Mouse (Mus musculus) kidney, embryonic 15.5 days (tissue): Measurements from ENCODE around the gene Palm3. TPM values are rescaled to one million over a fixed set of nuclear protein-coding genes. Genes with fewer than 3 reads are reported as not detected.

Experiments
- ATAC-seq: fragments of 200-750 bp; cut with Nextera tagmentation; replicated peaks from 2 replicates; pipeline ENCODE4 v1.8.0; 2017; ENCODE audit warnings: moderate TSS enrichment; ENCODE audit not compliant: low FRiP score
- H3K27ac ChIP-seq: fragments of 300-500 bp; sonication (generic); 2 replicates; pipeline ENCODE4 v1.5.1; 2015; ENCODE audit warnings: mild to moderate bottlenecking, inconsistent platforms
- H3K27me3 ChIP-seq: fragments of 300-500 bp; sonication (generic); 2 replicates; pipeline ENCODE4 v1.6.1; 2015; ENCODE audit warnings: inconsistent platforms
- H3K36me3 ChIP-seq: fragments of 300-500 bp; sonication (generic); 2 replicates; pipeline ENCODE4 v1.6.1; 2015; ENCODE audit warnings: inconsistent platforms
- H3K4me1 ChIP-seq: fragments of 300-500 bp; sonication (generic); 2 replicates; pipeline ENCODE4 v1.6.1; 2015; ENCODE audit warnings: inconsistent platforms
- H3K4me2 ChIP-seq: fragments of 300-500 bp; sonication (generic); 2 replicates; pipeline ENCODE4 v1.6.1; 2015; ENCODE audit warnings: moderate library complexity, mild to moderate bottlenecking, inconsistent platforms
- H3K4me3 ChIP-seq: fragments of 300-500 bp; sonication (generic); replicated peaks from 2 replicates; pipeline ENCODE4 v1.5.1; 2015; ENCODE audit warnings: mild to moderate bottlenecking, inconsistent platforms
- H3K9ac ChIP-seq: fragments of 300-500 bp; sonication (generic); 2 replicates; pipeline ENCODE4 v1.6.1; 2015; ENCODE audit warnings: mild to moderate bottlenecking, inconsistent platforms
- H3K9me3 ChIP-seq: fragments of 300-500 bp; sonication (generic); replicated peaks from 2 replicates; pipeline ENCODE4 v1.6.1; 2016; ENCODE audit warnings: inconsistent platforms
- WGBS: fragments of 180-500 bp; shearing (Covaris S2); methylation state at CpG from one replicate; pipeline ENCODE4 v1.1.7; 2015; ENCODE audit warnings: mixed read lengths; 5-methylcytosine and 5-hydroxymethylcytosine counted together
- polyA plus RNA-seq: library from polyadenylated mRNA; unstranded; fragments of >200 nt; fragmentation: Nextera tagmentation; extraction: Ambion mirVana; gene quantifications from 2 replicates; pipeline ENCODE4 v1.2.1, GENCODE M21; 2015

Gene Palm3
- polyA plus RNA-seq, 1 experiment from 2014 or later, result 14.8 TPM

GRCm38 (mm10) chr8:84011705-84012498 lies 9.4 kb upstream of the Palm3 start, which contains the start of gene 2210011C24Rik:
Gene 2210011C24Rik (minus strand): TSS chr8:84012171.
- peaks cover 32% of the 10 kb centered on the region for H3K4me1 ChIP-seq
- H3K9ac ChIP-seq, result peak within 1 kb of the TSS; percentile 51
- H3K27ac ChIP-seq, result peak within 1 kb of the TSS; percentile 15; the same call in 1 of the 2 replicates
- under 1% methylated on average over 45 of the region's 45 CpGs for WGBS
- peaks cover 36% of the 10 kb centered on the region for H3K27me3 ChIP-seq
- peak within 1 kb of the TSS; percentile 95 for H3K4me2 ChIP-seq
- peak within 1 kb of the TSS; percentile 54 for H3K4me3 ChIP-seq
- H3K36me3 ChIP-seq, result no peaks in the 10 kb centered on the region
- peak; percentile 44 for ATAC-seq
- H3K9me3 ChIP-seq, result no peaks in the 10 kb centered on the region

GRCm38 (mm10) chr8:84012499-84013165 lies 8.6 kb upstream of the Palm3 start:
- ATAC-seq, result peak; percentile 44; the same call in 1 of the 2 replicates
- H3K4me3 ChIP-seq, result peak overlapping the region; percentile 54
- no peaks in the 10 kb centered on the region for H3K9me3 ChIP-seq
- no peaks in the 10 kb centered on the region for H3K36me3 ChIP-seq
- peaks cover 32% of the 10 kb centered on the region for H3K4me1 ChIP-seq
- H3K9ac ChIP-seq, result peak overlapping the region; percentile 31; the same call in 1 of the 2 replicates
- peak overlapping the region; percentile 95 for H3K4me2 ChIP-seq
- peaks cover 36% of the 10 kb centered on the region for H3K27me3 ChIP-seq
- WGBS, result 6% methylated on average over 35 of the region's 35 CpGs
- peak overlapping the region; percentile 15; the same call in 1 of the 2 replicates for H3K27ac ChIP-seq

GRCm38 (mm10) chr8:84015833-84016232 lies 5.4 kb upstream of the Palm3 start:
- Histone ChIP-seq H3K36me3 (no peaks in the 10 kb centered on the region), H3K9me3 (no peaks in the 10 kb centered on the region), H3K27me3 (peaks cover 33% of the 10 kb centered on the region), H3K9ac (no peak overlapping the region), H3K27ac (no peak overlapping the region), H3K4me2 (no peak overlapping the region), H3K4me1 (peaks cover 32% of the 10 kb centered on the region), H3K4me3 (no peak overlapping the region)
- ATAC-seq, result no peak
- 96% methylated on average over 5 of the region's 5 CpGs for WGBS

GRCm38 (mm10) chr8:84019738-84020137 lies 1.5 kb upstream of the Palm3 start:
- no peak for ATAC-seq
- Histone ChIP-seq H3K27ac (no peak overlapping the region), H3K4me2 (no peak overlapping the region), H3K27me3 (peaks cover 13% of the 10 kb centered on the region; the same call in 1 of the 2 replicates), H3K36me3 (no peaks in the 10 kb centered on the region), H3K9me3 (no peaks in the 10 kb centered on the region), H3K9ac (no peak overlapping the region), H3K4me3 (no peak overlapping the region), H3K4me1 (peaks cover 48% of the 10 kb centered on the region)
- WGBS, result 78% methylated on average over 9 of the region's 9 CpGs

GRCm38 (mm10) chr8:84021569-84021968 lies 298 bp downstream of the Palm3 start:
- H3K9me3 ChIP-seq, result no peaks in the 10 kb centered on the region
- no peaks in the 10 kb centered on the region for H3K36me3 ChIP-seq
- H3K4me1 ChIP-seq, result peaks cover 66% of the 10 kb centered on the region
- 46% methylated on average over 12 of the region's 12 CpGs for whole genome bisulfite sequencing
- H3K9ac ChIP-seq, result peak overlapping the region; percentile 39; the same call in 1 of the 2 replicates
- peak; percentile 24 for ATAC-seq
- peak overlapping the region; percentile 40 for H3K4me3 ChIP-seq
- H3K4me2 ChIP-seq, result peak overlapping the region; percentile 59
- H3K27ac ChIP-seq, result peak overlapping the region; percentile 86
- H3K27me3 ChIP-seq, result peaks cover 17% of the 10 kb centered on the region

GRCm38 (mm10) chr8:84023085-84023484 lies 1.8 kb downstream of the Palm3 start:
- Histone ChIP-seq H3K4me3 (0 out of 2 replicates have a peak overlapping the region, but pooled peaks have one; percentile 40), H3K9ac (no peak overlapping the region), H3K9me3 (no peaks in the 10 kb centered on the region), H3K27me3 (peaks cover 24% of the 10 kb centered on the region), H3K27ac (peak overlapping the region; percentile 86), H3K4me1 (peaks cover 69% of the 10 kb centered on the region), H3K36me3 (no peaks in the 10 kb centered on the region; the same call in 1 of the 2 replicates), H3K4me2 (peak overlapping the region; percentile 59)
- 7% methylated on average over 5 of the region's 5 CpGs for WGBS
- ATAC-seq, result no peak

GRCm38 (mm10) chr8:84023631-84024030 lies 2.4 kb downstream of the Palm3 start:
- ATAC-seq, result 0 out of 2 replicates have a peak, but pooled peaks have one; percentile 24
- Histone ChIP-seq H3K9me3 (no peaks in the 10 kb centered on the region), H3K9ac (no peak overlapping the region), H3K4me1 (peaks cover 69% of the 10 kb centered on the region), H3K36me3 (peaks cover 4% of the 10 kb centered on the region; the same call in 1 of the 2 replicates), H3K4me2 (peak overlapping the region; percentile 59), H3K27ac (peak overlapping the region; percentile 86), H3K27me3 (peaks cover 24% of the 10 kb centered on the region), H3K4me3 (no peak overlapping the region)
- 26% methylated on average over 1 of the region's 1 CpGs for WGBS

GRCm38 (mm10) chr8:84024171-84024570 lies 2.9 kb downstream of the Palm3 start:
- no peak for ATAC-seq
- H3K9me3 ChIP-seq, result no peaks in the 10 kb centered on the region
- no peak overlapping the region for H3K9ac ChIP-seq
- peaks cover 69% of the 10 kb centered on the region for H3K4me1 ChIP-seq
- H3K27me3 ChIP-seq, result peaks cover 24% of the 10 kb centered on the region
- H3K4me3 ChIP-seq, result no peak overlapping the region
- H3K36me3 ChIP-seq, result peaks cover 4% of the 10 kb centered on the region; the same call in 1 of the 2 replicates
- WGBS, result 14% methylated on average over 10 of the region's 10 CpGs
- peak overlapping the region; percentile 86; the same call in 1 of the 2 replicates for H3K27ac ChIP-seq
- peak overlapping the region; percentile 59; the same call in 1 of the 2 replicates for H3K4me2 ChIP-seq

GRCm38 (mm10) chr8:84025863-84026262 lies 4.6 kb downstream of the Palm3 start:
- H3K4me3 ChIP-seq, result peak overlapping the region; percentile 54
- H3K27me3 ChIP-seq, result peaks cover 17% of the 10 kb centered on the region
- WGBS, result 1% methylated on average over 41 of the region's 41 CpGs
- peak overlapping the region; percentile 49 for H3K9ac ChIP-seq
- peaks cover 56% of the 10 kb centered on the region for H3K4me1 ChIP-seq
- H3K27ac ChIP-seq, result no peak overlapping the region
- H3K4me2 ChIP-seq, result peak overlapping the region; percentile 90
- no peaks in the 10 kb centered on the region for H3K9me3 ChIP-seq
- H3K36me3 ChIP-seq, result peaks cover 18% of the 10 kb centered on the region
- peak; percentile 50 for ATAC-seq

- Histone ChIP-seq H3K27ac (no peak overlapping the region), H3K4me2 (no peak overlapping the region), H3K4me3 (no peak overlapping the region), H3K36me3 (peaks cover 19% of the 10 kb centered on the region), H3K27me3 (peaks cover 11% of the 10 kb centered on the region), H3K9me3 (no peaks in the 10 kb centered on the region), H3K4me1 (peaks cover 40% of the 10 kb centered on the region), H3K9ac (no peak overlapping the region)
- WGBS, result 18% methylated on average over 10 of the region's 10 CpGs
- no peak for ATAC-seq
Observed at GRCm38 (mm10) chr8:84027449-84027848, 6.2 kb downstream of the Palm3 start.

GRCm38 (mm10) chr8:84029272-84029671 lies 8.0 kb downstream of the Palm3 start:
- H3K27me3 ChIP-seq, result peaks cover 11% of the 10 kb centered on the region
- no peak overlapping the region for H3K9ac ChIP-seq
- ATAC-seq, result no peak
- no peak overlapping the region for H3K4me3 ChIP-seq
- no peaks in the 10 kb centered on the region for H3K9me3 ChIP-seq
- H3K4me2 ChIP-seq, result no peak overlapping the region
- peaks cover 22% of the 10 kb centered on the region for H3K4me1 ChIP-seq
- 92% methylated on average over 5 of the region's 5 CpGs for WGBS
- peaks cover 19% of the 10 kb centered on the region for H3K36me3 ChIP-seq
- H3K27ac ChIP-seq, result no peak overlapping the region

GRCm38 (mm10) chr8:84032777-84033176 lies 11.5 kb downstream of the Palm3 start:
- no peak overlapping the region for H3K27ac ChIP-seq
- H3K36me3 ChIP-seq, result peaks cover 19% of the 10 kb centered on the region
- no peak for ATAC-seq
- no peak overlapping the region for H3K4me3 ChIP-seq
- H3K9me3 ChIP-seq, result no peaks in the 10 kb centered on the region
- H3K27me3 ChIP-seq, result 0 out of 2 replicates have a peak, but pooled peaks cover 7% of the 10 kb centered on the region
- WGBS, result 77% methylated on average over 4 of the region's 4 CpGs
- 0 out of 2 replicates have a peak, but pooled peaks cover under 1% of the 10 kb centered on the region for H3K4me1 ChIP-seq
- no peak overlapping the region for H3K9ac ChIP-seq
- no peak overlapping the region for H3K4me2 ChIP-seq
